8 mouse cellular contexts compared by ENCODE assay signal in the genomic region with DNA sequence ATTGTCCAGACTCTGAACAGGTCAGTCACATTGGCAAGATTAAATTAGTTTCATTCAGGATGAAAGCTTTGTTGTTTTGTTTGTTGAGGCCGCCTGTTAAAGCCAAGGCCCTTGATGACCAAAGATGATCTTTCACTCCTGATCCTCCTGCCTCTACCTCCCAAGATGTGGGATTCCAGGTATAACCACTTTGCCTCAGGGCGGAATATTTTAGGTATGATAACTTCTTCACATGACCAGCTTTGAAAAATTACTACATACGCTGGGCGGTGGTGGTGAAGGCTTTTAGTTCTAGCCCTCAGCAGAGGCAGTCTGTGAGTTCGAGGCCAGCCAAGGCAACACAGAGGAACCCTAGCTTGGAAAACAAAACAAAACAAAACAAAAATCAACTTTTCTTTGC. TPM values are rescaled to one million over a fixed set of nuclear protein-coding genes. Genes with fewer than 3 reads are reported as not detected.
DNase-seq lines count a peak whose midpoint lies in the region; ATAC-seq lines count a peak whose summit lies in the region.

No protein-coding gene starts in this region.

- H3K9me3 ChIP-seq in kidney, embryonic 15.5 days (replicated peaks), result no peaks in the 10 kb centered on the region
- H3K9me3 ChIP-seq in hindbrain, embryonic 14.5 days (ENCODE audit: control insufficient read depth, low read length), result no peaks in the 10 kb centered on the region
- H3K9me3 ChIP-seq in midbrain, embryonic 14.5 days (ENCODE audit: control insufficient read depth, low read length), result no peaks in the 10 kb centered on the region

- H3K9ac ChIP-seq in kidney, embryonic 15.5 days, result 0 out of 2 replicates have a peak overlapping the region, but pooled peaks have one; percentile 76
- H3K9ac ChIP-seq in hindbrain, embryonic 14.5 days, result no peak overlapping the region
- H3K9ac ChIP-seq in midbrain, embryonic 14.5 days (replicated peaks; ENCODE audit: low read length), result no peak overlapping the region

- H3K4me2 ChIP-seq in kidney, embryonic 15.5 days, result peak overlapping the region; percentile 89
- H3K4me2 ChIP-seq in hindbrain, embryonic 14.5 days (replicated peaks), result peak overlapping the region; percentile 92
- peak overlapping the region; percentile 98; the same call in 1 of the 2 replicates for H3K4me2 ChIP-seq in midbrain, embryonic 14.5 days (ENCODE audit: low read length)

- ATAC-seq in kidney, embryonic 15.5 days (replicated peaks; ENCODE audit: low FRiP score), result no peak
- ATAC-seq in hindbrain, embryonic 14.5 days (ENCODE audit: low FRiP score), result no peak
- no peak for ATAC-seq in midbrain, embryonic 14.5 days (ENCODE audit: low FRiP score, low TSS enrichment)
- ATAC-seq in activated CD4-positive, CD25-positive, alpha-beta regulatory T cell, adult 4 months, result no peak

- peak overlapping the region; percentile 82 for H3K4me3 ChIP-seq in kidney, embryonic 15.5 days (replicated peaks)
- peak overlapping the region; percentile 76 for H3K4me3 ChIP-seq in brown adipose tissue, adult 24 weeks (ENCODE audit: insufficient read depth, low read depth, low read length)
- H3K4me3 ChIP-seq in hindbrain, embryonic 14.5 days (replicated peaks; ENCODE audit: low read length), result peak overlapping the region; percentile 60; the same call in 1 of the 2 replicates
- no peak overlapping the region for H3K4me3 ChIP-seq in midbrain, embryonic 14.5 days (replicated peaks; ENCODE audit: low read depth, low read length)

- no peaks in the 10 kb centered on the region for H3K27me3 ChIP-seq in kidney, embryonic 15.5 days
- peaks cover 5% of the 10 kb centered on the region; the same call in 1 of the 2 replicates for H3K27me3 ChIP-seq in hindbrain, embryonic 14.5 days (ENCODE audit: control insufficient read depth, insufficient read depth, low read length)
- H3K27me3 ChIP-seq in midbrain, embryonic 14.5 days (ENCODE audit: control insufficient read depth, insufficient read depth, low read length), result no peaks in the 10 kb centered on the region

- no peak for DNase-seq in kidney, adult 8-10 months
- DNase-seq in hindbrain, embryonic 14.5 days (ENCODE audit: low spot score), result no peak
- no peak for DNase-seq in midbrain, embryonic 14.5 days
- no peak for DNase-seq in ovary, postnatal 10 days (ENCODE audit: low spot score)
- no peak for DNase-seq in thymus, postnatal 36 days

- H3K27ac ChIP-seq in kidney, embryonic 15.5 days, result 0 out of 2 replicates have a peak overlapping the region, but pooled peaks have one; percentile 93
- H3K27ac ChIP-seq in brown adipose tissue, adult 24 weeks (replicated peaks; ENCODE audit: low read depth, low read length), result peak overlapping the region; percentile 85
- H3K27ac ChIP-seq in hindbrain, embryonic 14.5 days, result no peak overlapping the region
- no peak overlapping the region for H3K27ac ChIP-seq in midbrain, embryonic 14.5 days (replicated peaks; ENCODE audit: low read depth, low read length)

- 78% methylated on average over 5 of the region's 5 CpGs for WGBS in kidney, embryonic 15.5 days
- WGBS in hindbrain, embryonic 14.5 days, result 80% methylated on average over 5 of the region's 5 CpGs
- 82% methylated on average over 5 of the region's 5 CpGs for WGBS in midbrain, embryonic 14.5 days

- peaks cover 32% of the 10 kb centered on the region for H3K4me1 ChIP-seq in kidney, embryonic 15.5 days
- H3K4me1 ChIP-seq in brown adipose tissue, adult 24 weeks (ENCODE audit: control insufficient read depth, insufficient read depth, insufficient read length, low read length), result peaks cover 27% of the 10 kb centered on the region
- peaks cover 7% of the 10 kb centered on the region; the same call in 1 of the 2 replicates for H3K4me1 ChIP-seq in hindbrain, embryonic 14.5 days (replicated peaks; ENCODE audit: control insufficient read depth, insufficient read depth, low read length)
- peaks cover 12% of the 10 kb centered on the region; the same call in 1 of the 2 replicates for H3K4me1 ChIP-seq in midbrain, embryonic 14.5 days (ENCODE audit: control insufficient read depth, insufficient read depth, low read length)

- no peaks in the 10 kb centered on the region for H3K36me3 ChIP-seq in kidney, embryonic 15.5 days
- H3K36me3 ChIP-seq in hindbrain, embryonic 14.5 days (replicated peaks; ENCODE audit: control insufficient read depth, insufficient read depth), result no peaks in the 10 kb centered on the region
- no peaks in the 10 kb centered on the region for H3K36me3 ChIP-seq in midbrain, embryonic 14.5 days (ENCODE audit: control insufficient read depth, insufficient read depth, low read length)

RNA-seq across cellular contexts. Expression of a gene that starts 1.3 kb away (rescaled TPM):
- polyA plus RNA-seq in kidney, embryonic 15.5 days (2015; fragmentation: Nextera tagmentation; extraction: Ambion mirVana), result 289 and 314 TPM in 2 replicates
- polyA plus RNA-seq in brown adipose tissue, adult 24 weeks (2012; ENCODE audit: insufficient read depth, insufficient read length, missing spikeins), result 448 and 597 TPM in 2 replicates
- 64.9 and 75.8 TPM in 2 replicates for polyA plus RNA-seq in hindbrain, embryonic 14.5 days (2014; fragmentation: Nextera tagmentation; extraction: Ambion mirVana)
- 19.8 and 49.1 TPM in 2 replicates for polyA plus RNA-seq in midbrain, embryonic 14.5 days (2014; fragmentation: Nextera tagmentation; extraction: Ambion mirVana)
- polyA plus RNA-seq in activated CD4-positive, CD25-positive, alpha-beta regulatory T cell, adult 4 months (2017; shearing (Covaris generic)), result 100 to 1,000 TPM; 135 to 153 TPM

RNA-seq across cellular contexts. Expression of a gene that starts 1.3 kb away (rescaled TPM):
- polyA plus RNA-seq in kidney, embryonic 15.5 days (2015; fragmentation: Nextera tagmentation; extraction: Ambion mirVana), result 1.2 and 1.8 TPM in 2 replicates
- polyA plus RNA-seq in brown adipose tissue, adult 24 weeks (2012; ENCODE audit: insufficient read depth, insufficient read length, missing spikeins), result 2.1 and 3.8 TPM in 2 replicates
- polyA plus RNA-seq in hindbrain, embryonic 14.5 days (2014; fragmentation: Nextera tagmentation; extraction: Ambion mirVana), result 0.21 and 0.23 TPM in 2 replicates
- 0.24 TPM in 1 of 2 replicates, not detected in the other for polyA plus RNA-seq in midbrain, embryonic 14.5 days (2014; fragmentation: Nextera tagmentation; extraction: Ambion mirVana)
- 1 to 10 TPM in 1 of 2 experiments, under 1 TPM in 1; 0.59 to 2.4 TPM for polyA plus RNA-seq in activated CD4-positive, CD25-positive, alpha-beta regulatory T cell, adult 4 months (2017; shearing (Covaris generic))

RNA-seq across cellular contexts. Expression of a gene that starts 47.2 kb away (rescaled TPM):
- polyA plus RNA-seq in kidney, embryonic 15.5 days (2015; fragmentation: Nextera tagmentation; extraction: Ambion mirVana), result 0.05 TPM in 2 replicates
- not detected in 2 replicates for polyA plus RNA-seq in brown adipose tissue, adult 24 weeks (2012; ENCODE audit: insufficient read depth, insufficient read length, missing spikeins)
- polyA plus RNA-seq in hindbrain, embryonic 14.5 days (2014; fragmentation: Nextera tagmentation; extraction: Ambion mirVana), result 0.20 and 0.35 TPM in 2 replicates
- 0.21 and 0.27 TPM in 2 replicates for polyA plus RNA-seq in midbrain, embryonic 14.5 days (2014; fragmentation: Nextera tagmentation; extraction: Ambion mirVana)
- not detected for polyA plus RNA-seq in activated CD4-positive, CD25-positive, alpha-beta regulatory T cell, adult 4 months (2017; shearing (Covaris generic))

Comparison
In these comparisons a context has a peak if more than half of its experiments do, and no peak if none do; other contexts are left out.
1. H3K27ac ChIP-seq: peak in kidney, embryonic 15.5 days (single experiment) and brown adipose tissue, adult 24 weeks (single experiment); none in hindbrain, embryonic 14.5 days (single experiment) and midbrain, embryonic 14.5 days (single experiment).
2. Peak in every context shown above with its lines, with median percentiles within 50 percentile points of each other: H3K4me2 ChIP-seq.